Mouse (Mus musculus) CD8-positive naive resting alpha-beta T cell, adult 2 months (primary cell): Measurements from ENCODE around the gene Zfp335.

Experiments used
- DNase-seq, 2 experiments: peaks; one replicate each; pipeline ENCODE4 v3.0.0; 2022; ENCODE audit warnings: low read depth in 2 of 2, low spot score in 2 of 2

Gene Zfp335

GRCm38 (mm10) chr2:164930706-164931581 is 19.4 kb upstream of the Zfp335 start:
- DNase-seq, result no peak

GRCm38 (mm10) chr2:164924100-164924857 is 12.7 kb upstream of the Zfp335 start:
- DNase-seq, result peak; percentile 76 to 86

GRCm38 (mm10) chr2:164923291-164923690 is 11.7 kb upstream of the Zfp335 start:
- DNase-seq, result no peak

GRCm38 (mm10) chr2:164921984-164922383 is 10.4 kb upstream of the Zfp335 start:
- DNase-seq, result no peak

GRCm38 (mm10) chr2:164918325-164918724 is 6.8 kb upstream of the Zfp335 start:
- DNase-seq, result peak in 1 of 2 experiments; percentile 52

GRCm38 (mm10) chr2:164917371-164917770 is 5.8 kb upstream of the Zfp335 start:
- DNase-seq, result no peak

GRCm38 (mm10) chr2:164916820-164917219 is 5.3 kb upstream of the Zfp335 start:
- DNase-seq, result no peak

- peak; percentile 59 to 76 for DNase-seq
Observed at GRCm38 (mm10) chr2:164913428-164913786, 1.9 kb upstream of the Zfp335 start.

- DNase-seq, result no peak
Observed at GRCm38 (mm10) chr2:164912749-164913427, 1.3 kb upstream of the Zfp335 start.

GRCm38 (mm10) chr2:164912151-164912550 is 594 bp upstream of the Zfp335 start:
- DNase-seq, result no peak

GRCm38 (mm10) chr2:164910360-164911061 is 1.0 kb downstream of the Zfp335 start:
- DNase-seq, result no peak

GRCm38 (mm10) chr2:164909542-164909941 is 2.0 kb downstream of the Zfp335 start:
- no peak for DNase-seq

- no peak for DNase-seq
Observed at GRCm38 (mm10) chr2:164909100-164909499, 2.5 kb downstream of the Zfp335 start.

- no peak for DNase-seq
Observed at GRCm38 (mm10) chr2:164908011-164908410, 3.5 kb downstream of the Zfp335 start.

GRCm38 (mm10) chr2:164907511-164907910 is 4.0 kb downstream of the Zfp335 start:
- no peak for DNase-seq

- no peak for DNase-seq
Observed at GRCm38 (mm10) chr2:164906071-164906470, 5.5 kb downstream of the Zfp335 start.

GRCm38 (mm10) chr2:164903496-164903895 is 8.1 kb downstream of the Zfp335 start:
- DNase-seq, result no peak

GRCm38 (mm10) chr2:164901380-164901779 is 10.2 kb downstream of the Zfp335 start:
- DNase-seq, result no peak

GRCm38 (mm10) chr2:164899723-164900459 is 11.7 kb downstream of the Zfp335 start:
- peak; percentile 49 to 57 for DNase-seq

GRCm38 (mm10) chr2:164899034-164899433 is 12.5 kb downstream of the Zfp335 start:
- no peak for DNase-seq
